Mouse (Mus musculus) intestine, postnatal 0 days (tissue): ENCODE measurements around the gene Nptx1. TPM values are rescaled to one million over a fixed set of nuclear protein-coding genes. Genes with fewer than 3 reads are reported as not detected.

Experiments used
- ATAC-seq: fragments of 200-750 bp; cut with Nextera tagmentation; 2 replicates; pipeline ENCODE4 v1.8.0; 2017; ENCODE audit warnings: mild to moderate bottlenecking, moderate TSS enrichment, moderate library complexity
- H3K27ac ChIP-seq: fragments of 300-500 bp; sonication (generic); 2 replicates; pipeline ENCODE4 v1.5.1; 2014; ENCODE audit warnings: mild to moderate bottlenecking, low read depth, low read length, moderate library complexity
- H3K27me3 ChIP-seq: fragments of 300-500 bp; sonication (generic); replicated peaks from 2 replicates; pipeline ENCODE4 v1.6.1; 2014; ENCODE audit warnings: low read length, mixed read lengths; ENCODE audit not compliant: control insufficient read depth, insufficient read depth
- H3K36me3 ChIP-seq: fragments of 300-500 bp; sonication (generic); 2 replicates; pipeline ENCODE4 v1.6.1; 2014; ENCODE audit warnings: mild to moderate bottlenecking, moderate library complexity; ENCODE audit not compliant: control insufficient read depth, insufficient read depth
- H3K4me1 ChIP-seq: fragments of 300-500 bp; sonication (generic); replicated peaks from 2 replicates; pipeline ENCODE4 v1.6.1; 2014; ENCODE audit warnings: antibody characterized with exemption, low read length, mixed read lengths; ENCODE audit not compliant: control insufficient read depth, insufficient read depth
- H3K4me2 ChIP-seq: fragments of 300-500 bp; sonication (generic); replicated peaks from 2 replicates; pipeline ENCODE4 v1.6.1; 2014; ENCODE audit warnings: low read depth, mild to moderate bottlenecking, moderate library complexity
- H3K4me3 ChIP-seq: fragments of 300-500 bp; sonication (generic); 2 replicates; pipeline ENCODE4 v1.5.1; 2014; ENCODE audit warnings: low read depth, low read length
- H3K9ac ChIP-seq: fragments of 300-500 bp; sonication (generic); 2 replicates; pipeline ENCODE4 v1.6.1; 2014; ENCODE audit warnings: mild to moderate bottlenecking, low read depth, low read length
- H3K9me3 ChIP-seq: fragments of 300-500 bp; sonication (generic); 2 replicates; pipeline ENCODE4 v1.6.1; 2016; ENCODE audit warnings: mixed run types; ENCODE audit not compliant: control insufficient read depth
- CTCF ChIP-seq: sonication (generic); IDR thresholded peaks from 2 replicates; pipeline ENCODE4 v1.5.1; 2016; ENCODE audit warnings: low read depth, mild to moderate bottlenecking, control low read depth, antibody characterized with exemption, moderate library complexity
- WGBS: fragments of 180-500 bp; shearing (Covaris S2); extraction: QIAGEN DNeasy Blood & Tissue Kit; methylation state at CpG from one replicate; pipeline ENCODE4 v1.1.7; 2014; 5-methylcytosine and 5-hydroxymethylcytosine counted together
- polyA plus RNA-seq: library from polyadenylated mRNA; unstranded; fragments of >200 nt; fragmentation: Nextera tagmentation; extraction: Ambion mirVana; gene quantifications from 2 replicates; pipeline ENCODE4 v1.2.1, GENCODE M21; 2015

Gene Nptx1
- polyA plus RNA-seq, 1 experiment from 2014 or later = 0.26 TPM

DNA sequence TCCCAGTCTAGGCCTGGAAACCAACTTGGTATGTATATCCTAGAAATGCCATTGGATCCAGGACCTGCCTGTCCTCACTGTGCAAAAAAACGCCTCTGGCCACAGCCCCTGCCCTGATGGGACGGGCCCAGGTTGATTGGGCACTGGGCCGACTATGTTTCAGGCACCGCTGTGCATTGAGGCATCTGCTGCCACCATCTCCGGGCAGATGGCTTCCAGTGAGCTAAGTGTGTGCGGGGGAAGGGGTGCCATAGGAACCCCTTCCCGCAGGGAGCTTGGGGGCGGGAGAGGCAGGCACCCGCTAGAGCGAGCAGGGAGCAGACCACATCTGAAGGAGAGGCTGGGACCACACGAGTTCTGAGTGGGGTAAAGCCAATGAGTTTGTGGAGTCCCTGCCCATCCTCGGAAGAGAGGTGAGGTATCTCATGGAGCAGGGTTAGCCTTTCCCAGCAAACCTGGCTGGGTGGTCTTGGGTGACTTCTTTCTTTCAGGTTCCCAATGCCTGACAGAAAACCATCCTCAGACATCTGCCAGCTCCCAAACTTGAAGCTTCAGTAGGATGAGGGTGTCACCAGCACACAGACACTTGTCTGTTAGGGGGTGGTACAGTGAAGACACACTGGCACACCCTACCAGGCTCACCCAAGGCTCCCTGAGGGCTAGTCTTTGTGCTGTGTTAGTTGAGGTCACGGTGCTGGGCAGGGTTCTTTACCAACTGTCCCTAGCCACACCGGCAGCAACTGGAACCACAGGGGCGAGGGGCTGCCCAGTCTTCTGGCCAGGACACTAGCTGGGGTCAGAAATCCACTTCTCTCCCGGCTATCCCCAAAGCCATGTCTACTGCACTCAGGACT lies 31.5 kb downstream of the Nptx1 start:
- Histone ChIP-seq H3K9me3 (no peaks in the 10 kb centered on the region), H3K27me3 (peaks cover 26% of the 10 kb centered on the region; the same call in 1 of the 2 replicates), H3K4me1 (0 out of 2 replicates have a peak, but pooled peaks cover 3% of the 10 kb centered on the region), H3K4me3 (no peak overlapping the region), H3K9ac (no peak overlapping the region), H3K4me2 (no peak overlapping the region), H3K36me3 (no peaks in the 10 kb centered on the region), H3K27ac (no peak overlapping the region)
- no peak for ATAC-seq
- WGBS = 80% methylated on average over 16 of the region's 16 CpGs
- TF ChIP-seq CTCF = no peak

DNA sequence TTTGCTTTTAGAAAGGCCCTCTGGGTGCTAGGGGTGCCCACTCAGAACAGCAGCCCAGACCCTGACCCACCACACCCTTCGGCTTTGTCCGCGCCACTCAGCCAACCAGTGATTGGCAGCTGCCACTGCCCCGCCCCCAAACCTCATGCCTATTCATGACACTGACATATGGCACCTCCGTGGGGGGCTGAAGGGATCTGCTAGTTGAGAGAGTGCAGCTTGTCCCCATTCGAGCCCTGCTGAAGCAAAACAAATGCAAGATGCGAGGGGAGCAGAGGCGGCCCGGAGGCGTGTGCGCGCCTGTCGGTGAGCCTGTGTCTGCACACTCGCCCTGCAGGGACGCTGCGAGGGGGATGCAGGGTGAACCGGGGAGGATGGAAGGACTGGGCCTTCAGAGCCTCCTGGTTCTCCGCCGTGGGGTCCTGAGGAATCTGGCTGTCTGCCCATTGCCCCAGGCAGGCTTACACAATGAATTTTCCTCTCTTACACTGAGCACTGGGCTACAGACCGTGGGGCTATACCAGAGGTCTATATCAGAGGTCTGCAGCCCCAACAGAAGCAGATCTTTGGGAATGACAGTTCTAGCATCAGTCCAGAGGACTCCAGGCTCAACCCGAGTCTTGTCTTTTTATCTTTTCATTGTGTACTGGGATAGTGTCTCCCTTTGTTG lies 32.5 kb downstream of the Nptx1 start:
- Histone ChIP-seq H3K9ac (no peak overlapping the region), H3K27me3 (peaks cover 26% of the 10 kb centered on the region; the same call in 1 of the 2 replicates), H3K27ac (no peak overlapping the region), H3K36me3 (no peaks in the 10 kb centered on the region), H3K4me1 (no peaks in the 10 kb centered on the region), H3K4me3 (no peak overlapping the region), H3K4me2 (peak overlapping the region; percentile 27; the same call in 1 of the 2 replicates), H3K9me3 (no peaks in the 10 kb centered on the region)
- no peak for ATAC-seq
- peak; percentile 42 for TF ChIP-seq CTCF
- WGBS = 6% methylated on average over 21 of the region's 21 CpGs

DNA sequence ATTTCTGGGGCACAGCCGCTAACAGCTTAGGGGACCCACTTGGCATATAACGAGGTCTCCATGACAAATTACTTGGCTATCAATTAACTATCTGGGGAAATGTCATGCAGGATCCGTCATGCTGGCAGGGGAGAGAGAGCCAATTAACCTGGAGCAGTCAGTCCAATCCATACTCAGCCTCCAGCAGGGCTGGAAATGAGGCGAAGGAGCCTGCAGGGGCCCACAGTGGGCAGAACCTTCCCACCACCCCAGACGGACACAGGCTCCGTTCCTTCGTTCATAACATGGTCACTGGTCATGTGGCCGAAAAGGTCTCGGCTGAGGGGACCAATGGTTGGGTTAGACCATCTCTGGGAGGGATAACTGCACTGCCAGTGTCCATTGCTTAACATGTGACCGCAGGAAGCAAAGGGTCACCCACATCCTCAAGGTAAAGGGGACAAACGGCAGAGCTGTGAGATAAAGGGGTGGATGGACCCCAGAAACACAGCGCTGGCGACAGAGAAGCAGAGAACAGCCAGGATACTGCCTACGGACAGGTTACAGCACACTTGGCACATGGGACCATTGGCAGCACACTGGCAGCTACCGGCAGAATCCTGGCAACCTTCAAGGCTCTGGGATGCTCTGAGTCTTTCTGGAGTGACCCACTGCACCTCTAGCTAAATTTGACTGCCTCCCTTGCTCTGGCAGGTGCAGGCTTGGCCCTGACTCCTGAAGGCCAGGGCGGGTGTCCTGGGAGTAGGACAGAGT lies 33.3 kb downstream of the Nptx1 start:
- H3K4me2 ChIP-seq = no peak overlapping the region
- 54% methylated on average over 16 of the region's 16 CpGs for WGBS
- no peak overlapping the region for H3K4me3 ChIP-seq
- H3K36me3 ChIP-seq = no peaks in the 10 kb centered on the region
- TF ChIP-seq CTCF = no peak
- H3K27ac ChIP-seq = no peak overlapping the region
- no peak overlapping the region for H3K9ac ChIP-seq
- no peaks in the 10 kb centered on the region for H3K4me1 ChIP-seq
- no peak for ATAC-seq
- H3K27me3 ChIP-seq = peaks cover 26% of the 10 kb centered on the region; the same call in 1 of the 2 replicates
- no peaks in the 10 kb centered on the region for H3K9me3 ChIP-seq

DNA sequence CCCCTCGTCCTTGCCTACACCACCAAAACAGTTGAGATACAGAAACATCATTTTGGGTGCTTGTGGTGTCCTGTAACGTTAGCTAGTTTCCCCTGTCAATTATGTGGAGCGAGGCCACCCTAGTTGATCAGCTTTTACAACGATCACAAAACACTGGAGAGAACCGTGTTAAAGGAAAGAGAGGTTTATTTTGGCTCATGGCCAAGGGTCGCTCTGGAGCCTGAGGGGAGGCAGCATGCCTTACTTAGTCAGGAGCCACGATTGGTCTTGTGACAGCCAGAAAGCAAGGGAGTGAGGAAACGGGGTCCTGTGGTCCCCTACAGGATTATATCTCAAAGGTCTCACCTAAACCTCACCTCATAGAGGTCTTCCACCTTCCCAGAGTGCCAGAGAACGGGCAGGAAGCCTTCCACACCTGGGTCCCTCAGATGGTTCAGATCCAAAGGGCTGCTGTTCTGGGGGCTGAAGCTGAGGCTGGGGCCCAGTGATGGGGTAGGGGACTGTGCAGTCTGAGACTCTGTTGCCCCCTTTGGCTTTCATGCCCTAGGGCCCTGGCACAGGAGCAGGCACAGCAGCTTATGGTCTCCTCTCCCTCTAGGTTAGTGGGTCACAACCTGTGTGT lies 34.4 kb downstream of the Nptx1 start:
- Histone ChIP-seq H3K36me3 (0 out of 2 replicates have a peak, but pooled peaks cover 6% of the 10 kb centered on the region), H3K27ac (no peak overlapping the region), H3K4me3 (no peak overlapping the region), H3K9ac (no peak overlapping the region), H3K4me2 (no peak overlapping the region), H3K4me1 (no peaks in the 10 kb centered on the region), H3K9me3 (no peaks in the 10 kb centered on the region), H3K27me3 (peaks cover 26% of the 10 kb centered on the region; the same call in 1 of the 2 replicates)
- TF ChIP-seq CTCF = no peak
- WGBS = 28% methylated on average over 9 of the region's 9 CpGs
- ATAC-seq = no peak

DNA sequence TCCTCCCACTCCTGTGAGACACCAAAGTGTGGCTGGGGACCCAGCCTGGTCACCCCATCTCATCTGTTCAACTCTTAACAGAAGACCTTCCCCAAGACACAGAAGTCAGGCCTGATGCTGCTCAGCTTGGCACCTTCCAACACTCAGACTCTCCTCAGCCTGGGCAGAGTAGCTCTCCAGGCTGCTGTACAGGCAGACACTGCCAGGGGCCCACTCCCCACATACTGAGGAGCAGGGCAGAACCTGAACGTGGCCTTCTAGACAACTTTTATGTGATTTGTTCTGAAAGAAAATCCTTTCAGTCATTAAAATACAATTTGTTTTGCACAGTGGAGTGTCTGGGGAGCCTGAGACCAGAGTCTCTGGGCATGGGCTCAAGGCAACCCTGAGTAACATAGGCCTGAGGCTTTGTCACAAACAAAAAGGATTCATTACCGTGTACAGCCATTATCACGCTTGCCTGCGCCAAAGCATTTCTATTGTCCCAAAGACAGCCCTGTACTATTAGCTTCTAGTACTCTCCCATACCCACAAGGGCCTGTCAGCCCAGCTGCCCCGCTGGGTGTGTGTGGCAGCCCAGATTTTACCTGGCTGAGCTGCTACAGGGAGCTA lies 38.3 kb downstream of the Nptx1 start:
- no peak for ATAC-seq
- Histone ChIP-seq H3K36me3 (peaks cover 26% of the 10 kb centered on the region; the same call in 1 of the 2 replicates), H3K4me1 (no peaks in the 10 kb centered on the region), H3K9ac (no peak overlapping the region), H3K4me2 (no peak overlapping the region), H3K4me3 (no peak overlapping the region), H3K9me3 (no peaks in the 10 kb centered on the region), H3K27me3 (0 out of 2 replicates have a peak, but pooled peaks cover 8% of the 10 kb centered on the region), H3K27ac (no peak overlapping the region)
- no peak for TF ChIP-seq CTCF
- WGBS = 72% methylated on average over 5 of the region's 5 CpGs
